Mouse (Mus musculus): ENCODE data around the gene Acvr1b.
A peak's percentile ranks its signal among the peaks of the same experiment; 100 is the strongest.

DNA sequence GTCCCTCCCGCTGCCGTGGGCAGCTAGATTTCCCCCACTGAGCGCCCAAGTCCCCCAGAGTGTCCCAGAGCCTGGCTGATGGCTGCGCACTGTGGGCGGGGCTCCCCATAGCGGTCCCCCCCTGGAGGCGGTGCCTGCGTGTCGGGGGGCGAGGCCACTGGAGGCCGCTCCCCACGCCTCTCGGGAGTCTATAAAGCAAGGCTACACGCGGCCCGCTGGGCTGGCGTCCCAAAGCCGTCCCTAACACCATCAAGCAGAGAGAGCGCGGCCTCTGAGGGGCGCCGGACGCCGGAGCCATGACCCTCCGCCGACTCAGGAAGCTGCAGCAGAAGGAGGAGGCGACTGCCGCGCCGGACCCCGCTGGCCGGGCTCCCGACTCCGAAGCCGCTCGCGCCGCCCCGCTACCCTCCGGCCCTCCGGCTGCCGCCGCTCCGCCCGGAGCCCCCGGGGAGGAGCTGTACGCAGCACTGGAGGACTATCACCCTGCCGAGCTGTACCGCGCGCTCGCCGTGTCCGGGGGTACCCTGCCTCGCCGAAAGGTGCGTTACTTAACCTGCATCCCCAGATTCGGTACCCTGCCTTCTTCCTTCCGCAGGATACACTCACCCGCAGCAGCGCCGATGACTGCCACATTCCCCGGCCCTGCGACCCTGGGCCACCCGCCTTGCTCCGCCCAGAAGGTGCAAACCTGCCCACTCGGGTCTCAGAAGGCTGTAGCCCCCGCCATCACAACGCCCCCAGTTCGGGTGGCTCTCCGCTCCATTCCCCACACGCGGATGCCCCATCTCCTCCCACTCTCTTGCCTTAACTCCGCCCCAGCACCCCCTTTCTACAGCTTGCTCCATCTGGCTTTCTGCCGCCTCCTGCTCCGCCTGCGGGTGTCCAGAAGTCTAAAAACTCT is 50.4 kb downstream of the Acvr1b start, which contains the start of gene Grasp:
- peak; percentile 59; the same call in 1 of the 2 replicates for TF ChIP-seq POLR2A (IDR thresholded peaks at IDR 0.05; ENCODE audit: borderline replicate concordance, extremely low read depth, insufficient read depth, insufficient read length, poor library complexity, severe bottlenecking)
- no peak for TF ChIP-seq CTCF (IDR thresholded peaks at IDR 0.05; ENCODE audit: borderline replicate concordance, extremely low read depth, insufficient read depth, insufficient read length)
